Mouse (Mus musculus): ENCODE data around the gene Gm49392. TPM values are rescaled to one million over a fixed set of nuclear protein-coding genes. Genes with fewer than 3 reads are reported as not detected.

Gm49392 gene
- polyA plus RNA-seq, 1 experiment from 2014 or later: not detected

GRCm38 (mm10) chr13:60809690-60810089, 87.0 kb downstream of the Gm49392 start:
- Histone ChIP-seq H3K9me3 (ENCODE audit: control insufficient read depth, low read length) (no peaks in the 10 kb centered on the region), H3K4me3 (ENCODE audit: low read length) (no peak overlapping the region), H3K9ac (ENCODE audit: low read depth, low read length) (no peak overlapping the region), H3K27ac (ENCODE audit: low read depth, low read length) (no peak overlapping the region), H3K4me1 (ENCODE audit: control insufficient read depth, insufficient read depth, low read length) (no peaks in the 10 kb centered on the region), H3K36me3 (ENCODE audit: control insufficient read depth, insufficient read depth, low read length) (no peaks in the 10 kb centered on the region), H3K4me2 (replicated peaks; ENCODE audit: low read depth, low read length) (no peak overlapping the region), H3K27me3 (ENCODE audit: control insufficient read depth, insufficient read depth, low read length) (no peaks in the 10 kb centered on the region)
- 76% methylated on average over 2 of the region's 2 CpGs for WGBS
- no peak for ATAC-seq (ENCODE audit: low FRiP score, low TSS enrichment)

DNA sequence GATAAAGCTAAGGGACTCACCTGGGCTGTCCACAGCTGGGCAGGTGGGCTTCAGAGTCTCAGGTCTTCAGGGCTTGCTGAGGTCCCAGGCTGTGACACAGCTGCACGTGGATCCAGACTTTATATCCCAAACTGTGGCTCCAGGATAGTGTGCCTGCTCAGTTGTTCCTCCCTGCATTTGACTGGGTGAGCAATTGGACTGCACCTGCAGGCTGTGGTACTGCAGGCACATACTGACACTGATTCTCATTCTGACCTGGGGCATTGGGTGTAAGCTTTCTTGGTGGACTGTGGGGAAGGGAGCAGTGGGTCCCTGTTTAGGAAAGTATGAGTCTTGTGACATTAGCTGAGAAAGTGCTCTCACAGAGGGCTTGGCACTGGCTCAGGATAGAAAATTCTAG, 93.9 kb downstream of the Gm49392 start, which contains the start of gene Ctsll3:
Ctsll3 (minus strand) TSS at position 101 of the 400 bp plus-strand sequence.
- WGBS: 72% methylated on average over 1 of the region's 1 CpGs
- H3K4me3 ChIP-seq (ENCODE audit: low read length): no peak within 1 kb of the TSS
- no peaks in the 10 kb centered on the region for H3K4me1 ChIP-seq (ENCODE audit: control insufficient read depth, insufficient read depth, low read length)
- H3K27me3 ChIP-seq (ENCODE audit: control insufficient read depth, insufficient read depth, low read length): no peaks in the 10 kb centered on the region
- no peaks in the 10 kb centered on the region for H3K9me3 ChIP-seq (ENCODE audit: control insufficient read depth, low read length)
- no peak within 1 kb of the TSS for H3K9ac ChIP-seq (ENCODE audit: low read depth, low read length)
- no peak within 1 kb of the TSS for H3K27ac ChIP-seq (ENCODE audit: low read depth, low read length)
- H3K36me3 ChIP-seq (ENCODE audit: control insufficient read depth, insufficient read depth, low read length): no peaks in the 10 kb centered on the region
- ATAC-seq (ENCODE audit: low FRiP score, low TSS enrichment): no peak
- H3K4me2 ChIP-seq (replicated peaks; ENCODE audit: low read depth, low read length): no peak within 1 kb of the TSS

Other genes with a start within 250 kb of the Gm49392 start
- not detected in 2 replicates for gene BC051665, start 110.5 kb downstream of the Gm49392 start, polyA plus RNA-seq (2014; fragmentation: Nextera tagmentation; extraction: Ambion mirVana)
- not detected in 2 replicates for gene Ctsll3, start 94.0 kb downstream of the Gm49392 start, polyA plus RNA-seq (2014; fragmentation: Nextera tagmentation; extraction: Ambion mirVana)
- gene 4930486L24Rik, start 32.4 kb downstream of the Gm49392 start, polyA plus RNA-seq (2014; fragmentation: Nextera tagmentation; extraction: Ambion mirVana): 0.15 TPM in 1 of 2 replicates, not detected in the other
- gene Ctla2b, start 553 bp upstream of the Gm49392 start, polyA plus RNA-seq (2014; fragmentation: Nextera tagmentation; extraction: Ambion mirVana): 4.4 and 5.2 TPM in 2 replicates
- gene Tpbpb, start 8.0 kb upstream of the Gm49392 start, polyA plus RNA-seq (2014; fragmentation: Nextera tagmentation; extraction: Ambion mirVana): not detected in 2 replicates
- 0.56 TPM in 1 of 2 replicates, not detected in the other for gene Gm49393, start 38.7 kb upstream of the Gm49392 start, polyA plus RNA-seq (2014; fragmentation: Nextera tagmentation; extraction: Ambion mirVana)
- 2.2 and 2.7 TPM in 2 replicates for gene Gm49391, start 39.7 kb upstream of the Gm49392 start, polyA plus RNA-seq (2014; fragmentation: Nextera tagmentation; extraction: Ambion mirVana)
- 28.7 and 39.2 TPM in 2 replicates for gene Ctla2a, start 39.7 kb upstream of the Gm49392 start, polyA plus RNA-seq (2014; fragmentation: Nextera tagmentation; extraction: Ambion mirVana)
- not detected in 2 replicates for gene Tpbpa, start 45.1 kb upstream of the Gm49392 start, polyA plus RNA-seq (2014; fragmentation: Nextera tagmentation; extraction: Ambion mirVana)
- not detected in 2 replicates for gene Ctsj, start 109.1 kb upstream of the Gm49392 start, polyA plus RNA-seq (2014; fragmentation: Nextera tagmentation; extraction: Ambion mirVana)
- not detected in 2 replicates for gene Ctsq, start 143.7 kb upstream of the Gm49392 start, polyA plus RNA-seq (2014; fragmentation: Nextera tagmentation; extraction: Ambion mirVana)

Data from kidney, embryonic 14.5 days (tissue).